8 mouse cellular contexts compared by ENCODE assay signal in genomic region chr14:46941896-46942812, GRCm38 (mm10). TPM values are rescaled to one million over a fixed set of nuclear protein-coding genes. Genes with fewer than 3 reads are reported as not detected.
DNase-seq lines count a peak whose midpoint lies in the region.

No protein-coding gene starts in this region.

- intact Hi-C loops in heart, postnatal 36 days (cut with DNase I), result no loop called here

- DNase-seq in ovary, postnatal 36 days (ENCODE audit: low spot score), result peak; percentile 28
- DNase-seq in ovary, adult 18-20 months (ENCODE audit: low spot score), result no peak
- DNase-seq in frontal cortex, adult 2 months (ENCODE audit: extremely low spot score in 1 of 2, low spot score in 1 of 2), result peak; percentile 63 to 80
- peak; percentile 57 to 60 for DNase-seq in heart, postnatal 36 days
- DNase-seq in layer of hippocampus, adult 9-10 months (ENCODE audit: low spot score), result peak; percentile 26
- peak; percentile 69 for DNase-seq in lung, postnatal 36 days
- DNase-seq in skeletal muscle tissue, adult 2 months (ENCODE audit: low read depth, low spot score), result peak; percentile 81
- DNase-seq in urinary bladder, postnatal 25 days (ENCODE audit: low spot score), result no peak

RNA-seq across cellular contexts. Expression of gene Samd4, which starts 59.5 kb away (rescaled TPM):
- 12.7 and 13.3 TPM in 2 replicates for polyA plus RNA-seq in frontal cortex, adult 2 months (2012; rRNA removed)
- 10 to 100 TPM; 56.0 to 58.2 TPM for total RNA-seq in heart, postnatal 36 days (2021)

Comparison
In these comparisons a context has a peak if more than half of its experiments do, and no peak if none do; other contexts are left out.
1. DNase-seq: peak in ovary, postnatal 36 days (single experiment), frontal cortex, adult 2 months (2 of 2), heart, postnatal 36 days (2 of 2), layer of hippocampus, adult 9-10 months (single experiment), lung, postnatal 36 days (single experiment) and skeletal muscle tissue, adult 2 months (single experiment); none in ovary, adult 18-20 months (single experiment) and urinary bladder, postnatal 25 days (single experiment).